Mouse (Mus musculus): ENCODE results near the gene Tspan31. TPM values are rescaled to one million over a fixed set of nuclear protein-coding genes. Genes with fewer than 3 reads are reported as not detected.

Tspan31 gene
- polyA plus RNA-seq, 1 experiment from 2014 or later, result 157 TPM

GRCm38 (mm10) chr10:127085052-127085451 lies 15.0 kb upstream of the Tspan31 start:
- Histone ChIP-seq H3K36me3 (ENCODE audit: insufficient read depth, low read length) (no peaks in the 10 kb centered on the region), H3K9me3 (replicated peaks; ENCODE audit: low read length) (no peaks in the 10 kb centered on the region), H3K9ac (ENCODE audit: low read depth, low read length) (no peak overlapping the region), H3K4me1 (replicated peaks; ENCODE audit: insufficient read depth, low read length) (peaks cover 11% of the 10 kb centered on the region), H3K4me2 (ENCODE audit: low read length) (no peak overlapping the region), H3K4me3 (replicated peaks; ENCODE audit: low read depth, low read length) (no peak overlapping the region), H3K27me3 (ENCODE audit: insufficient read depth, low read length) (peaks cover 31% of the 10 kb centered on the region), H3K27ac (no peak overlapping the region)
- 81% methylated on average over 9 of the region's 9 CpGs for WGBS
- no peak for DNase-seq (ENCODE audit: low spot score)
- ATAC-seq (replicated peaks; ENCODE audit: low FRiP score, low read depth), result no peak
- TF ChIP-seq CTCF (IDR thresholded peaks at IDR 0.05; ENCODE audit: low read depth), result no peak

GRCm38 (mm10) chr10:127083915-127084306 lies 13.8 kb upstream of the Tspan31 start:
- Histone ChIP-seq H3K36me3 (ENCODE audit: insufficient read depth, low read length) (no peaks in the 10 kb centered on the region), H3K9ac (ENCODE audit: low read depth, low read length) (no peak overlapping the region), H3K9me3 (replicated peaks; ENCODE audit: low read length) (no peaks in the 10 kb centered on the region), H3K4me3 (replicated peaks; ENCODE audit: low read depth, low read length) (no peak overlapping the region), H3K4me2 (ENCODE audit: low read length) (no peak overlapping the region), H3K27me3 (ENCODE audit: insufficient read depth, low read length) (peaks cover 36% of the 10 kb centered on the region), H3K4me1 (replicated peaks; ENCODE audit: insufficient read depth, low read length) (peaks cover 23% of the 10 kb centered on the region), H3K27ac (no peak overlapping the region)
- ATAC-seq (replicated peaks; ENCODE audit: low FRiP score, low read depth) (no peak), DNase-seq (ENCODE audit: low spot score) (no peak)
- TF ChIP-seq CTCF (IDR thresholded peaks at IDR 0.05; ENCODE audit: low read depth), result no peak
- WGBS, result 40% methylated on average over 5 of the region's 5 CpGs

- Histone ChIP-seq H3K4me3 (replicated peaks; ENCODE audit: low read depth, low read length) (no peak overlapping the region), H3K36me3 (ENCODE audit: insufficient read depth, low read length) (no peaks in the 10 kb centered on the region), H3K27ac (no peak overlapping the region), H3K4me2 (ENCODE audit: low read length) (no peak overlapping the region), H3K27me3 (ENCODE audit: insufficient read depth, low read length) (peaks cover 40% of the 10 kb centered on the region), H3K9ac (ENCODE audit: low read depth, low read length) (no peak overlapping the region), H3K4me1 (replicated peaks; ENCODE audit: insufficient read depth, low read length) (peaks cover 24% of the 10 kb centered on the region), H3K9me3 (replicated peaks; ENCODE audit: low read length) (no peaks in the 10 kb centered on the region)
- 29% methylated on average over 8 of the region's 8 CpGs for WGBS
- ATAC-seq (replicated peaks; ENCODE audit: low FRiP score, low read depth) (no peak), DNase-seq (ENCODE audit: low spot score) (no peak)
- no peak for TF ChIP-seq CTCF (IDR thresholded peaks at IDR 0.05; ENCODE audit: low read depth)
Measured at GRCm38 (mm10) chr10:127083292-127083914, 13.3 kb upstream of the Tspan31 start.

- no peak overlapping the region for H3K27ac ChIP-seq
- H3K4me3 ChIP-seq (replicated peaks; ENCODE audit: low read depth, low read length), result no peak overlapping the region
- ATAC-seq (replicated peaks; ENCODE audit: low FRiP score, low read depth) (no peak), DNase-seq (ENCODE audit: low spot score) (no peak)
- peak overlapping the region; percentile 61; the same call in 1 of the 2 replicates for H3K4me2 ChIP-seq (ENCODE audit: low read length)
- 25% methylated on average over 8 of the region's 8 CpGs for WGBS
- no peaks in the 10 kb centered on the region for H3K9me3 ChIP-seq (replicated peaks; ENCODE audit: low read length)
- no peak for TF ChIP-seq CTCF (IDR thresholded peaks at IDR 0.05; ENCODE audit: low read depth)
- H3K4me1 ChIP-seq (replicated peaks; ENCODE audit: insufficient read depth, low read length), result peaks cover 27% of the 10 kb centered on the region
- H3K9ac ChIP-seq (ENCODE audit: low read depth, low read length), result no peak overlapping the region
- no peaks in the 10 kb centered on the region for H3K36me3 ChIP-seq (ENCODE audit: insufficient read depth, low read length)
- H3K27me3 ChIP-seq (ENCODE audit: insufficient read depth, low read length), result peaks cover 50% of the 10 kb centered on the region
Measured at GRCm38 (mm10) chr10:127081996-127082620, 12.0 kb upstream of the Tspan31 start.

- Histone ChIP-seq H3K27me3 (ENCODE audit: insufficient read depth, low read length) (peaks cover 50% of the 10 kb centered on the region), H3K4me1 (replicated peaks; ENCODE audit: insufficient read depth, low read length) (peaks cover 27% of the 10 kb centered on the region), H3K9me3 (replicated peaks; ENCODE audit: low read length) (no peaks in the 10 kb centered on the region), H3K27ac (no peak overlapping the region), H3K4me3 (replicated peaks; ENCODE audit: low read depth, low read length) (peak overlapping the region; percentile 31), H3K36me3 (ENCODE audit: insufficient read depth, low read length) (no peaks in the 10 kb centered on the region), H3K9ac (ENCODE audit: low read depth, low read length) (0 out of 2 replicates have a peak overlapping the region, but pooled peaks have one; percentile 23), H3K4me2 (ENCODE audit: low read length) (peak overlapping the region; percentile 61)
- DNase-seq (ENCODE audit: low spot score), result no peak
- ATAC-seq (replicated peaks; ENCODE audit: low FRiP score, low read depth), result no peak
- WGBS, result 3% methylated on average over 48 of the region's 48 CpGs
- TF ChIP-seq CTCF (IDR thresholded peaks at IDR 0.05; ENCODE audit: low read depth), result no peak
Measured at GRCm38 (mm10) chr10:127080901-127081780, 11.1 kb upstream of the Tspan31 start.
